Mouse (Mus musculus): ENCODE results near the gene Kctd12. TPM values are rescaled to one million over a fixed set of nuclear protein-coding genes. Genes with fewer than 3 reads are reported as not detected.

The Kctd12 gene
- polyA plus RNA-seq, 1 experiment, result 0.02 TPM

- H3K79me2 ChIP-seq (ENCODE audit: control insufficient read depth, insufficient read depth), result no peaks in the 10 kb centered on the region
- TF ChIP-seq USF1 (IDR thresholded peaks at IDR 0.05; ENCODE audit: low read depth) (no peak), CTCF (IDR thresholded peaks at IDR 0.05; ENCODE audit: control insufficient read depth, insufficient read depth, insufficient read length) (no peak), FOSL1 (IDR thresholded peaks at IDR 0.05; ENCODE audit: insufficient read depth, low read length, poor library complexity, severe bottlenecking) (no peak), MAX (IDR thresholded peaks at IDR 0.05) (no peak), CEBPB (IDR thresholded peaks at IDR 0.05; ENCODE audit: low read depth) (no peak), MYOD1 (IDR thresholded peaks at IDR 0.05; ENCODE audit: control insufficient read depth, insufficient read length, low read depth) (no peak), MYOG (IDR thresholded peaks at IDR 0.05; ENCODE audit: control insufficient read depth, extremely low read depth, insufficient read length) (no peak)
- H3K27me3 ChIP-seq (ENCODE audit: control insufficient read depth, insufficient read depth, insufficient read length), result peaks cover 13% of the 10 kb centered on the region
- no peaks in the 10 kb centered on the region for H3K79me3 ChIP-seq (ENCODE audit: low read depth)
- H3K4me3 ChIP-seq (ENCODE audit: insufficient read depth, poor library complexity, severe bottlenecking), result no peak overlapping the region
- H3ac ChIP-seq (ENCODE audit: control insufficient read depth, insufficient read length, low read depth), result no peak overlapping the region
- H3K36me3 ChIP-seq (ENCODE audit: control insufficient read depth, insufficient read depth), result no peaks in the 10 kb centered on the region
These were observed 2.0 kb downstream of the Kctd12 start for GRCm38 (mm10) chr14:102980481-102980880.

GRCm38 (mm10) chr14:102979831-102980230 lies 2.6 kb downstream of the Kctd12 start:
- H3K27me3 ChIP-seq (ENCODE audit: control insufficient read depth, insufficient read depth, insufficient read length), result peaks cover 12% of the 10 kb centered on the region
- no peaks in the 10 kb centered on the region for H3K79me3 ChIP-seq (ENCODE audit: low read depth)
- no peaks in the 10 kb centered on the region for H3K79me2 ChIP-seq (ENCODE audit: control insufficient read depth, insufficient read depth)
- no peak overlapping the region for H3K4me3 ChIP-seq (ENCODE audit: insufficient read depth, poor library complexity, severe bottlenecking)
- H3ac ChIP-seq (ENCODE audit: control insufficient read depth, insufficient read length, low read depth), result no peak overlapping the region
- TF ChIP-seq CEBPB (IDR thresholded peaks at IDR 0.05; ENCODE audit: low read depth), result no peak
- no peak for TF ChIP-seq FOSL1 (IDR thresholded peaks at IDR 0.05; ENCODE audit: insufficient read depth, low read length, poor library complexity, severe bottlenecking)
- no peak for TF ChIP-seq MAX (IDR thresholded peaks at IDR 0.05)
- no peak for TF ChIP-seq MYOD1 (IDR thresholded peaks at IDR 0.05; ENCODE audit: control insufficient read depth, insufficient read length, low read depth)
- H3K36me3 ChIP-seq (ENCODE audit: control insufficient read depth, insufficient read depth), result no peaks in the 10 kb centered on the region

GRCm38 (mm10) chr14:102975865-102976264 lies 6.6 kb downstream of the Kctd12 start:
- no peaks in the 10 kb centered on the region for H3K36me3 ChIP-seq (ENCODE audit: control insufficient read depth, insufficient read depth)
- H3K4me3 ChIP-seq (ENCODE audit: insufficient read depth, poor library complexity, severe bottlenecking), result no peak overlapping the region
- H3K79me2 ChIP-seq (ENCODE audit: control insufficient read depth, insufficient read depth), result no peaks in the 10 kb centered on the region
- H3K79me3 ChIP-seq (ENCODE audit: low read depth), result no peaks in the 10 kb centered on the region
- peaks cover under 1% of the 10 kb centered on the region for H3K27me3 ChIP-seq (ENCODE audit: control insufficient read depth, insufficient read depth, insufficient read length)
- no peak overlapping the region for H3ac ChIP-seq (ENCODE audit: control insufficient read depth, insufficient read length, low read depth)
- no peak for TF ChIP-seq MAX (IDR thresholded peaks at IDR 0.05)
- no peak for TF ChIP-seq MYOG (IDR thresholded peaks at IDR 0.05; ENCODE audit: control insufficient read depth, extremely low read depth, insufficient read length)
- TF ChIP-seq CEBPB (IDR thresholded peaks at IDR 0.05; ENCODE audit: low read depth), result no peak
- no peak for TF ChIP-seq USF1 (IDR thresholded peaks at IDR 0.05; ENCODE audit: low read depth)
- no peak for TF ChIP-seq MYOD1 (IDR thresholded peaks at IDR 0.05; ENCODE audit: control insufficient read depth, insufficient read length, low read depth)
- no peak for TF ChIP-seq CTCF (IDR thresholded peaks at IDR 0.05; ENCODE audit: control insufficient read depth, insufficient read depth, insufficient read length)
- no peak for TF ChIP-seq FOSL1 (IDR thresholded peaks at IDR 0.05; ENCODE audit: insufficient read depth, low read length, poor library complexity, severe bottlenecking)

- no peak for TF ChIP-seq MYOD1 (IDR thresholded peaks at IDR 0.05; ENCODE audit: control insufficient read depth, insufficient read length, low read depth)
- no peak for TF ChIP-seq CTCF (IDR thresholded peaks at IDR 0.05; ENCODE audit: control insufficient read depth, insufficient read depth, insufficient read length)
- TF ChIP-seq FOSL1 (IDR thresholded peaks at IDR 0.05; ENCODE audit: insufficient read depth, low read length, poor library complexity, severe bottlenecking), result no peak
- TF ChIP-seq MYOG (IDR thresholded peaks at IDR 0.05; ENCODE audit: control insufficient read depth, extremely low read depth, insufficient read length), result no peak
- TF ChIP-seq MAX (IDR thresholded peaks at IDR 0.05), result no peak
- TF ChIP-seq CEBPB (IDR thresholded peaks at IDR 0.05; ENCODE audit: low read depth), result no peak
- no peak for TF ChIP-seq USF1 (IDR thresholded peaks at IDR 0.05; ENCODE audit: low read depth)
- Histone ChIP-seq H3K4me3 (ENCODE audit: insufficient read depth, poor library complexity, severe bottlenecking) (no peak overlapping the region), H3K79me3 (ENCODE audit: low read depth) (no peaks in the 10 kb centered on the region), H3K36me3 (ENCODE audit: control insufficient read depth, insufficient read depth) (no peaks in the 10 kb centered on the region), H3K27me3 (ENCODE audit: control insufficient read depth, insufficient read depth, insufficient read length) (no peaks in the 10 kb centered on the region), H3K79me2 (ENCODE audit: control insufficient read depth, insufficient read depth) (no peaks in the 10 kb centered on the region), H3ac (ENCODE audit: control insufficient read depth, insufficient read length, low read depth) (no peak overlapping the region)
These were observed 13.6 kb downstream of the Kctd12 start for GRCm38 (mm10) chr14:102968824-102969223.

- no peaks in the 10 kb centered on the region for H3K79me3 ChIP-seq (ENCODE audit: low read depth)
- no peaks in the 10 kb centered on the region for H3K27me3 ChIP-seq (ENCODE audit: control insufficient read depth, insufficient read depth, insufficient read length)
- no peaks in the 10 kb centered on the region for H3K36me3 ChIP-seq (ENCODE audit: control insufficient read depth, insufficient read depth)
- no peak overlapping the region for H3ac ChIP-seq (ENCODE audit: control insufficient read depth, insufficient read length, low read depth)
- TF ChIP-seq MAX (IDR thresholded peaks at IDR 0.05), result no peak
- TF ChIP-seq MYOG (IDR thresholded peaks at IDR 0.05; ENCODE audit: control insufficient read depth, extremely low read depth, insufficient read length), result no peak
- no peaks in the 10 kb centered on the region for H3K79me2 ChIP-seq (ENCODE audit: control insufficient read depth, insufficient read depth)
- H3K4me3 ChIP-seq (ENCODE audit: insufficient read depth, poor library complexity, severe bottlenecking), result no peak overlapping the region
These were observed 16.2 kb downstream of the Kctd12 start for GRCm38 (mm10) chr14:102966241-102966640.

GRCm38 (mm10) chr14:102965841-102966240 lies 16.6 kb downstream of the Kctd12 start:
- TF ChIP-seq USF1 (IDR thresholded peaks at IDR 0.05; ENCODE audit: low read depth) (no peak), FOSL1 (IDR thresholded peaks at IDR 0.05; ENCODE audit: insufficient read depth, low read length, poor library complexity, severe bottlenecking) (no peak), CEBPB (IDR thresholded peaks at IDR 0.05; ENCODE audit: low read depth) (no peak), CTCF (IDR thresholded peaks at IDR 0.05; ENCODE audit: control insufficient read depth, insufficient read depth, insufficient read length) (no peak), MYOD1 (IDR thresholded peaks at IDR 0.05; ENCODE audit: control insufficient read depth, insufficient read length, low read depth) (no peak), MYOG (IDR thresholded peaks at IDR 0.05; ENCODE audit: control insufficient read depth, extremely low read depth, insufficient read length) (no peak), MAX (IDR thresholded peaks at IDR 0.05) (no peak)
- no peaks in the 10 kb centered on the region for H3K27me3 ChIP-seq (ENCODE audit: control insufficient read depth, insufficient read depth, insufficient read length)
- no peaks in the 10 kb centered on the region for H3K79me3 ChIP-seq (ENCODE audit: low read depth)

More at GRCm38 (mm10) chr14:102965841-102966240, 16.6 kb downstream of the Kctd12 start:
- Histone ChIP-seq H3ac (ENCODE audit: control insufficient read depth, insufficient read length, low read depth) (no peak overlapping the region), H3K36me3 (ENCODE audit: control insufficient read depth, insufficient read depth) (no peaks in the 10 kb centered on the region), H3K79me2 (ENCODE audit: control insufficient read depth, insufficient read depth) (no peaks in the 10 kb centered on the region), H3K4me3 (ENCODE audit: insufficient read depth, poor library complexity, severe bottlenecking) (no peak overlapping the region)
